Comparison of ENCODE assay signal across 20 mouse cellular contexts in genomic region chr19:57278263-57278662, GRCm38 (mm10). TPM values are rescaled to one million over a fixed set of nuclear protein-coding genes. Genes with fewer than 3 reads are reported as not detected.
DNase-seq lines count a peak whose midpoint lies in the region; ATAC-seq and TF ChIP-seq lines count a peak whose summit lies in the region.
"Had no signal": no experiment of that assay in that cellular context is flagged by ENCODE, and none has a peak within 500 bp of the region (broad histone marks: within the 10 kb centered on the region; RNA-seq: fewer than 3 reads in every experiment).

No protein-coding gene starts in this region.

- H3K9me3 ChIP-seq in limb, embryonic 14.5 days (ENCODE audit: control insufficient read depth, low read length): no peaks in the 10 kb centered on the region
- H3K9me3 ChIP-seq: G1E; heart, embryonic 13.5 days; hindbrain, embryonic 13.5 days had no signal

- H3K27ac ChIP-seq in cerebellum, adult 2 months (ENCODE audit: insufficient read depth, low read length): 0 out of 2 replicates have a peak overlapping the region, but pooled peaks have one; percentile 28
- H3K27ac ChIP-seq in gastrocnemius, adult 2 months: peak overlapping the region; percentile 41
- H3K27ac ChIP-seq in left cerebral cortex, adult 2 months: peak overlapping the region; percentile 3; the same call in 1 of the 2 replicates
- peak overlapping the region; percentile 55 for H3K27ac ChIP-seq in limb, embryonic 14.5 days (replicated peaks; ENCODE audit: low read depth, low read length)
- H3K27ac ChIP-seq in kidney, adult 2 months (ENCODE audit: insufficient read depth, low read depth, low read length): no peak overlapping the region
- H3K27ac ChIP-seq: heart, embryonic 13.5 days; hindbrain, embryonic 13.5 days; hindbrain, postnatal 0 days had no signal

- H3K36me3 ChIP-seq in limb, embryonic 14.5 days (ENCODE audit: control insufficient read depth, insufficient read depth, low read length): no peaks in the 10 kb centered on the region
- H3K36me3 ChIP-seq in kidney, adult 2 months (ENCODE audit: control insufficient read depth, insufficient read depth, low read length): no peaks in the 10 kb centered on the region
- H3K36me3 ChIP-seq: G1E; heart, embryonic 13.5 days; hindbrain, embryonic 13.5 days had no signal

- no peak overlapping the region for H3K9ac ChIP-seq in limb, embryonic 14.5 days (ENCODE audit: low read depth, low read length, severe bottlenecking)
- H3K9ac ChIP-seq: heart, embryonic 13.5 days; hindbrain, embryonic 13.5 days had no signal

- peak in 1 of 2 experiments; percentile 64 for DNase-seq in cerebellum, adult 2 months
- no peak for DNase-seq in cerebellum, adult 8-10 months
- no peak for DNase-seq in gastrocnemius, adult 2 months
- DNase-seq in gastrocnemius, postnatal 14 days: no peak
- no peak for DNase-seq in left cerebral cortex, adult 2 months (ENCODE audit: extremely low spot score in 1 of 2, low spot score in 2 of 2)
- no peak for DNase-seq in left cerebral cortex, adult 11 months (ENCODE audit: low spot score)
- DNase-seq in limb, embryonic 14.5 days (ENCODE audit: low spot score): no peak
- DNase-seq in kidney, adult 2 months: no peak
- DNase-seq: adrenal gland, adult 8-10 months; adrenal gland, postnatal 36 days; B cell, adult 2 months; cerebellum, adult 11-12 months; cerebellum, postnatal 10 days; gastrocnemius, postnatal 10 days had no signal

- no peak overlapping the region for H3K4me3 ChIP-seq in cerebellum, adult 2 months (replicated peaks; ENCODE audit: insufficient read depth, low read depth, low read length)
- H3K4me3 ChIP-seq in gastrocnemius, adult 2 months: no peak overlapping the region
- no peak overlapping the region for H3K4me3 ChIP-seq in left cerebral cortex, adult 2 months
- H3K4me3 ChIP-seq in limb, embryonic 14.5 days (replicated peaks; ENCODE audit: low read length): no peak overlapping the region
- no peak overlapping the region for H3K4me3 ChIP-seq in kidney, adult 2 months (ENCODE audit: insufficient read depth, low read depth, low read length)
- H3K4me3 ChIP-seq: heart, embryonic 13.5 days; hindbrain, embryonic 13.5 days had no signal

- 21% methylated on average over 8 of the region's 8 CpGs for WGBS in cerebellum, adult 2 months
- 61% methylated on average over 8 of the region's 8 CpGs for WGBS in limb, embryonic 14.5 days
- whole genome bisulfite sequencing in kidney, adult 2 months: 47% methylated on average over 8 of the region's 8 CpGs

- TF ChIP-seq CTCF in cerebellum, adult 2 months (IDR thresholded peaks at IDR 0.05; ENCODE audit: borderline replicate concordance, insufficient read depth, low read depth, low read length): no peak
- TF ChIP-seq CTCF in gastrocnemius, adult 2 months (IDR thresholded peaks at IDR 0.05): no peak
- no peak for TF ChIP-seq CTCF in left cerebral cortex, adult 2 months (IDR thresholded peaks at IDR 0.05)
- no peak for TF ChIP-seq CTCF in kidney, adult 2 months (conservative IDR thresholded peaks at IDR 0.05; ENCODE audit: insufficient read depth, insufficient read length, low read depth, low read length)

- H3K27me3 ChIP-seq in cerebellum, adult 2 months (ENCODE audit: control insufficient read depth, insufficient read depth, low read length): no peaks in the 10 kb centered on the region
- no peaks in the 10 kb centered on the region for H3K27me3 ChIP-seq in limb, embryonic 14.5 days (ENCODE audit: control insufficient read depth, insufficient read depth, low read length)
- H3K27me3 ChIP-seq in kidney, adult 2 months (replicated peaks; ENCODE audit: control insufficient read depth, insufficient read depth, low read length): no peaks in the 10 kb centered on the region
- H3K27me3 ChIP-seq: heart, embryonic 13.5 days had no signal

- no peak overlapping the region for H3K4me2 ChIP-seq in limb, embryonic 14.5 days (replicated peaks; ENCODE audit: low read depth, low read length, severe bottlenecking)
- H3K4me2 ChIP-seq: heart, embryonic 13.5 days; hindbrain, embryonic 13.5 days had no signal

- no peak for ATAC-seq in limb, embryonic 14.5 days (ENCODE audit: low FRiP score, low read depth)
- ATAC-seq: CD4-positive, CD25-positive, alpha-beta regulatory T cell, adult 4 months; forebrain, embryonic 14.5 days; hindbrain, postnatal 0 days had no signal

- peaks cover 37% of the 10 kb centered on the region for H3K4me1 ChIP-seq in cerebellum, adult 2 months (ENCODE audit: control insufficient read depth, insufficient read depth, low read length)
- H3K4me1 ChIP-seq in limb, embryonic 14.5 days (ENCODE audit: control insufficient read depth, insufficient read depth, low read length): peaks cover 33% of the 10 kb centered on the region
- peaks cover 34% of the 10 kb centered on the region for H3K4me1 ChIP-seq in kidney, adult 2 months (ENCODE audit: control insufficient read depth, insufficient read depth, low read length)

- no peak for TF ChIP-seq POLR2A in cerebellum, adult 2 months (IDR thresholded peaks at IDR 0.05; ENCODE audit: borderline replicate concordance, insufficient read depth, low read length)
- TF ChIP-seq POLR2A in limb, embryonic 14.5 days (IDR thresholded peaks at IDR 0.05; ENCODE audit: borderline replicate concordance, extremely low read depth, insufficient read depth, insufficient read length): no peak
- TF ChIP-seq POLR2A in kidney, adult 2 months (IDR thresholded peaks at IDR 0.05; ENCODE audit: low read depth, low read length): no peak

- intact Hi-C loops in gastrocnemius, adult 2 months (cut with DNase I): no loop called here
- intact Hi-C loops in gastrocnemius, postnatal 14 days (cut with DNase I; ENCODE audit: low total_unique reads): no loop called here
- intact Hi-C loops in left cerebral cortex, adult 2 months (cut with DNase I): no loop called here

RNA-seq across cellular contexts. Expression of gene Ablim1, which starts 36.5 kb away (rescaled TPM):
- 110 and 130 TPM in 2 replicates for polyA plus RNA-seq in cerebellum, adult 2 months (2012; rRNA removed)
- total RNA-seq in gastrocnemius, adult 2 months (2021): 10 to 100 TPM; 38.5 to 56.1 TPM
- 10 to 100 TPM; 50.6 to 57.8 TPM for total RNA-seq in gastrocnemius, postnatal 14 days (2021)
- 100 to 1,000 TPM; 118 to 124 TPM for total RNA-seq in left cerebral cortex, adult 2 months (2021)
- polyA plus RNA-seq in limb, embryonic 14.5 days (2012; rRNA removed): 22.9 and 30.6 TPM in 2 replicates
- 72.1 and 76.9 TPM in 2 replicates for polyA plus RNA-seq in limb, embryonic 14.5 days (2014; fragmentation: Nextera tagmentation; extraction: Ambion mirVana)
- polyA plus RNA-seq in kidney, adult 2 months (2012; rRNA removed): 34.7 and 38.3 TPM in 2 replicates
